ENCODE assay signal across 23 mouse cellular contexts in the genomic region with DNA sequence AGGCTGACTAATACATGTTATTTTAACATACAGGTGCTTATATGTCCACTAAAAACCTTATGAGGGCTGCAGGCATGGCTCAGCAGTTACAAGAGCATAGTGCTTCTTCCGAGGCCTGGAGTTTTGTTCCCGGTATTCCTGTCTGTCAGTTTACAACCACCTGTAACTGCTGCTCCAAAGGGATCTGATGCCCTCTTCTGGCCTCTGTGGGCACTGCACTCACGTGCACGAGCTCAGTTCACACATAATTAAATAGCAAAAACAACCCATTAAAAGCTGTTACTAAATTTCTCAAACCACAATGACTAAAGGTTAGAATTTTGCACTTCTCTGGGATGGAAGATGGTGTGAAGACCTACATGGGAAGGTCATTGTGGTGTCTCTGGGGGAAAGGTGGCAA.
DNase-seq lines count a peak whose midpoint lies in the region; ATAC-seq and TF ChIP-seq lines count a peak whose summit lies in the region.
"Had no signal": no experiment of that assay in that cellular context is flagged by ENCODE, and none has a peak within 500 bp of the region (broad histone marks: within the 10 kb centered on the region; RNA-seq: fewer than 3 reads in every experiment).

No protein-coding gene starts in this region.

- WGBS in liver, adult 2 months = 91% methylated on average over 4 of the region's 4 CpGs
- WGBS in liver, embryonic 12.5 days (ENCODE audit: insufficient replicate concordance) = 82% methylated on average over 4 of the region's 4 CpGs
- WGBS in liver, postnatal 0 days (ENCODE audit: insufficient replicate concordance) = 74% methylated on average over 4 of the region's 4 CpGs

- no peak for TF ChIP-seq POLR2A in liver, adult 2 months (IDR thresholded peaks at IDR 0.05; ENCODE audit: extremely low read depth, insufficient read depth, low read length)
- TF ChIP-seq POLR2A in ES-Bruce4 (IDR thresholded peaks at IDR 0.05; ENCODE audit: insufficient read depth, low read length) = no peak

- intact Hi-C loops in gastrocnemius, adult 2 months (cut with DNase I) = no loop called here
- intact Hi-C loops in left cerebral cortex, postnatal 36 days (cut with DNase I) = no loop called here

- no peaks in the 10 kb centered on the region; the same call in 1 of the 2 replicates for H3K27me3 ChIP-seq in liver, adult 2 months (ENCODE audit: control insufficient read depth, insufficient read depth, low read length)
- H3K27me3 ChIP-seq in liver, embryonic 12.5 days (replicated peaks) = no peaks in the 10 kb centered on the region
- H3K27me3 ChIP-seq in ES-Bruce4 (ENCODE audit: control insufficient read depth, insufficient read depth, low read length, poor library complexity, severe bottlenecking) = no peaks in the 10 kb centered on the region
- H3K27me3 ChIP-seq in liver, postnatal 0 days (ENCODE audit: insufficient read depth, low read length) = no peaks in the 10 kb centered on the region
- H3K27me3 ChIP-seq: embryonic facial prominence, embryonic 15.5 days; megakaryocyte, embryonic 14.5 days; midbrain, embryonic 15.5 days; neural tube, embryonic 15.5 days; stomach, embryonic 15.5 days had no signal

- H3K4me3 ChIP-seq in gastrocnemius, adult 2 months = no peak overlapping the region
- H3K4me3 ChIP-seq in liver, adult 2 months (ENCODE audit: insufficient read depth, low read depth, low read length) = no peak overlapping the region
- H3K4me3 ChIP-seq in liver, embryonic 12.5 days = no peak overlapping the region
- H3K4me3 ChIP-seq in ES-Bruce4 (ENCODE audit: low read depth, low read length) = no peak overlapping the region
- no peak overlapping the region for H3K4me3 ChIP-seq in liver, postnatal 0 days (ENCODE audit: low read depth, low read length)
- H3K4me3 ChIP-seq: embryonic facial prominence, embryonic 15.5 days; heart, embryonic 10.5 days; megakaryocyte, embryonic 14.5 days; midbrain, embryonic 15.5 days; neural tube, embryonic 15.5 days; stomach, embryonic 15.5 days had no signal

- H3K9me3 ChIP-seq in liver, embryonic 12.5 days (replicated peaks) = no peaks in the 10 kb centered on the region
- H3K9me3 ChIP-seq in ES-Bruce4 (replicated peaks; ENCODE audit: control insufficient read depth, insufficient read depth, low read length, poor library complexity, severe bottlenecking) = no peaks in the 10 kb centered on the region; the same call in 1 of the 2 replicates
- H3K9me3 ChIP-seq in liver, postnatal 0 days (ENCODE audit: low read length) = no peaks in the 10 kb centered on the region
- H3K9me3 ChIP-seq: embryonic facial prominence, embryonic 15.5 days; heart, embryonic 10.5 days; midbrain, embryonic 15.5 days; neural tube, embryonic 15.5 days; stomach, embryonic 15.5 days had no signal

- TF ChIP-seq EP300 in ES-Bruce4 (IDR thresholded peaks at IDR 0.05; ENCODE audit: insufficient read depth, low read depth, low read length) = no peak
- no peak for TF ChIP-seq EP300 in liver, postnatal 0 days (IDR thresholded peaks at IDR 0.05; ENCODE audit: low read depth)

- H3K4me2 ChIP-seq in liver, embryonic 12.5 days = no peak overlapping the region
- no peak overlapping the region for H3K4me2 ChIP-seq in liver, postnatal 0 days (ENCODE audit: low read depth, low read length)
- H3K4me2 ChIP-seq: embryonic facial prominence, embryonic 15.5 days; midbrain, embryonic 15.5 days; neural tube, embryonic 15.5 days; stomach, embryonic 15.5 days had no signal

- no peak for ATAC-seq in liver, embryonic 12.5 days
- ATAC-seq in liver, postnatal 0 days = no peak
- ATAC-seq: CD4-positive, CD25-positive, alpha-beta regulatory T cell, adult 4 months; forebrain, embryonic 16.5 days; midbrain, embryonic 15.5 days had no signal

- no peaks in the 10 kb centered on the region for H3K4me1 ChIP-seq in liver, adult 2 months (ENCODE audit: control insufficient read depth, insufficient read depth, low read length)
- no peaks in the 10 kb centered on the region for H3K4me1 ChIP-seq in liver, embryonic 12.5 days
- H3K4me1 ChIP-seq in ES-Bruce4 (ENCODE audit: control insufficient read depth, insufficient read depth, low read length) = no peaks in the 10 kb centered on the region
- no peaks in the 10 kb centered on the region for H3K4me1 ChIP-seq in liver, postnatal 0 days (ENCODE audit: insufficient read depth)
- H3K4me1 ChIP-seq: megakaryocyte, embryonic 14.5 days had no signal

- no peak overlapping the region for H3K9ac ChIP-seq in liver, adult 2 months (ENCODE audit: low read depth, low read length)
- no peak overlapping the region for H3K9ac ChIP-seq in liver, embryonic 12.5 days
- H3K9ac ChIP-seq in ES-Bruce4 (ENCODE audit: low read depth, poor library complexity, severe bottlenecking) = no peak overlapping the region
- no peak overlapping the region for H3K9ac ChIP-seq in liver, postnatal 0 days (replicated peaks)
- H3K9ac ChIP-seq: embryonic facial prominence, embryonic 15.5 days; midbrain, embryonic 15.5 days; neural tube, embryonic 15.5 days; stomach, embryonic 15.5 days had no signal

- H3K79me2 ChIP-seq in liver, adult 2 months (ENCODE audit: control insufficient read depth, insufficient read depth, low read length) = no peaks in the 10 kb centered on the region

- no peak overlapping the region for H3K27ac ChIP-seq in gastrocnemius, adult 2 months
- H3K27ac ChIP-seq in liver, adult 2 months (replicated peaks; ENCODE audit: insufficient read depth, low read depth, low read length) = no peak overlapping the region
- H3K27ac ChIP-seq in liver, embryonic 12.5 days = no peak overlapping the region
- H3K27ac ChIP-seq in ES-Bruce4 (ENCODE audit: insufficient read depth, low read length) = no peak overlapping the region
- no peak overlapping the region for H3K27ac ChIP-seq in liver, postnatal 0 days (ENCODE audit: low read depth)
- H3K27ac ChIP-seq: embryonic facial prominence, embryonic 15.5 days; heart, embryonic 10.5 days; midbrain, embryonic 15.5 days; neural tube, embryonic 15.5 days; stomach, embryonic 15.5 days had no signal

- peak; percentile 7; the same call in 1 of the 2 replicates for TF ChIP-seq CTCF in gastrocnemius, adult 2 months (IDR thresholded peaks at IDR 0.05)
- peak; percentile 46 for TF ChIP-seq CTCF in liver, adult 2 months (IDR thresholded peaks at IDR 0.05; ENCODE audit: low read depth, low read length)
- TF ChIP-seq CTCF in ES-Bruce4 (IDR thresholded peaks at IDR 0.05; ENCODE audit: low read depth, low read length) = peak; percentile 58
- TF ChIP-seq CTCF in liver, postnatal 0 days (IDR thresholded peaks at IDR 0.05; ENCODE audit: low read depth) = peak; percentile 38

- DNase-seq in gastrocnemius, adult 2 months = no peak
- no peak for DNase-seq in gastrocnemius, postnatal 25 days
- DNase-seq in liver, adult 2 months (ENCODE audit: extremely low read depth, low read depth, low spot score) = no peak
- no peak for DNase-seq in liver, postnatal 0 days
- no peak for DNase-seq in adipocyte (ENCODE audit: low spot score)
- DNase-seq in left cerebral cortex, postnatal 36 days (ENCODE audit: low spot score in 2 of 2) = no peak
- DNase-seq: adrenal gland, postnatal 10 days; cerebellum, adult 11-12 months; cerebellum, postnatal 25 days; kidney, adult 8-10 months; kidney, postnatal 4 days; right cerebral cortex, postnatal 14 days; thymus, postnatal 14 days had no signal

- H3K36me3 ChIP-seq in liver, adult 2 months (ENCODE audit: control insufficient read depth, insufficient read depth, low read length) = no peaks in the 10 kb centered on the region
- no peaks in the 10 kb centered on the region for H3K36me3 ChIP-seq in liver, embryonic 12.5 days
- no peaks in the 10 kb centered on the region for H3K36me3 ChIP-seq in ES-Bruce4 (ENCODE audit: control insufficient read depth, insufficient read depth, low read length, poor library complexity, severe bottlenecking)
- no peaks in the 10 kb centered on the region for H3K36me3 ChIP-seq in liver, postnatal 0 days (replicated peaks; ENCODE audit: insufficient read depth, low read length)
- H3K36me3 ChIP-seq: embryonic facial prominence, embryonic 15.5 days; heart, embryonic 10.5 days; midbrain, embryonic 15.5 days; neural tube, embryonic 15.5 days; stomach, embryonic 15.5 days had no signal

Comparison
In these comparisons a context has a peak if more than half of its experiments do, and no peak if none do; other contexts are left out.
1. CTCF ChIP-seq: peak in every context shown above with its lines; median percentile 58 in ES-Bruce4; 46 in liver, adult 2 months; 38 in liver, postnatal 0 days; 7 in gastrocnemius, adult 2 months.